Mouse (Mus musculus) heart, postnatal 10 days (tissue): ENCODE measurements around the gene Stk11. TPM values are rescaled to one million over a fixed set of nuclear protein-coding genes. Genes with fewer than 3 reads are reported as not detected.

Experiments
- DNase-seq, 2 experiments: peaks; one replicate each; pipeline ENCODE4 v3.0.0; 2021
- intact Hi-C: fragments of 180-260 bp; cut with DNase I; formaldehyde crosslinking; loops from one replicate; pipeline ENCODE4 v1.15.1; 2025
- total RNA-seq, 2 experiments: library from RNA; stranded (reverse); gene quantifications; 2 replicates each; pipeline ENCODE4 v1.2.3; 2021

Stk11 gene
- total RNA-seq, 2 experiments from 2014 or later, result 110 to 112 TPM

GRCm38 (mm10) chr10:80152071-80152872 lies 36.7 kb downstream of the Stk11 start:
- DNase-seq, result peak; percentile 76 to 82

GRCm38 (mm10) chr10:80152873-80153260 lies 37.3 kb downstream of the Stk11 start:
- intact Hi-C loops, result no loop called here
- DNase-seq, result peak; percentile 67 to 78

More at GRCm38 (mm10) chr10:80152071-80152872, 36.7 kb downstream of the Stk11 start:
- intact Hi-C loops, result no loop called here

- intact Hi-C loops, result no loop called here
- DNase-seq, result no peak
Observed at GRCm38 (mm10) chr10:80153713-80154112, 38.1 kb downstream of the Stk11 start.

GRCm38 (mm10) chr10:80154384-80154783 lies 38.8 kb downstream of the Stk11 start:
- DNase-seq, result no peak
- intact Hi-C loops, result no loop called here

- DNase-seq, result no peak
- intact Hi-C loops, result no loop called here
Observed at GRCm38 (mm10) chr10:80155277-80155676, 39.7 kb downstream of the Stk11 start.

GRCm38 (mm10) chr10:80156002-80156751 lies 40.6 kb downstream of the Stk11 start:
- DNase-seq, result no peak
- intact Hi-C loops, result no loop called here

GRCm38 (mm10) chr10:80156752-80157053 lies 41.1 kb downstream of the Stk11 start:
- peak; percentile 57 to 62 for DNase-seq
- intact Hi-C loops, result no loop called here

- intact Hi-C loops, result no loop called here
- DNase-seq, result no peak
Observed at GRCm38 (mm10) chr10:80157141-80157929, 41.7 kb downstream of the Stk11 start.

- intact Hi-C loops, result no loop called here
- peak; percentile 79 to 85 for DNase-seq
Observed at GRCm38 (mm10) chr10:80158307-80158986, 42.8 kb downstream of the Stk11 start.

GRCm38 (mm10) chr10:80159021-80159560 lies 43.5 kb downstream of the Stk11 start:
- intact Hi-C loops, result no loop called here

GRCm38 (mm10) chr10:80159561-80160454 lies 44.2 kb downstream of the Stk11 start:
- intact Hi-C loops, result no loop called here
- DNase-seq, result peak; percentile 99

More at GRCm38 (mm10) chr10:80159021-80159560, 43.5 kb downstream of the Stk11 start:
- DNase-seq, result peak in 1 of 2 experiments; percentile 75

- intact Hi-C loops, result no loop called here
- peak; percentile 91 to 95 for DNase-seq
Observed at GRCm38 (mm10) chr10:80160455-80161371, 45.1 kb downstream of the Stk11 start.

- DNase-seq, result peak; percentile 71 to 76
- intact Hi-C loops, result no loop called here
Observed at GRCm38 (mm10) chr10:80161522-80162242, 46.1 kb downstream of the Stk11 start.

GRCm38 (mm10) chr10:80162243-80162608 lies 46.6 kb downstream of the Stk11 start:
- intact Hi-C loops, result no loop called here

GRCm38 (mm10) chr10:80162716-80163299 lies 47.2 kb downstream of the Stk11 start:
- no peak for DNase-seq
- intact Hi-C loops, result no loop called here

More at GRCm38 (mm10) chr10:80162243-80162608, 46.6 kb downstream of the Stk11 start:
- DNase-seq, result no peak

- intact Hi-C loops, result no loop called here
Observed at GRCm38 (mm10) chr10:80163721-80164120, 48.1 kb downstream of the Stk11 start.

More at GRCm38 (mm10) chr10:80163721-80164120, 48.1 kb downstream of the Stk11 start:
- DNase-seq, result peak; percentile 57 to 61
